Mouse (Mus musculus) stomach, postnatal 0 days (tissue): ENCODE measurements around the gene Gm10563.

ENCODE experiments used
- CTCF ChIP-seq: IDR thresholded peaks from 2 replicates; pipeline ENCODE4 v1.5.1; 2016; ENCODE audit warnings: antibody characterized with exemption, low read depth, mild to moderate bottlenecking, moderate library complexity
- EP300 ChIP-seq: optimal IDR thresholded peaks from 2 replicates; pipeline ENCODE3; 2016; ENCODE audit warnings: antibody characterized with exemption

GRCm38 (mm10) chr4:155582279-155582905, 62.8 kb downstream of the Gm10563 start:
- TF ChIP-seq CTCF (peak; percentile 13; the same call in 1 of the 2 replicates), EP300 (no peak)
